Mouse (Mus musculus) bone marrow macrophage, adult 2 months (primary cell): ENCODE measurements at regions not wholly inside any gene's neighbourhood (a gene's known extent, or its start where the extent isn't known, plus 50 kb on each side); places are given as distances from the start of the nearest gene placed in this dataset.

ENCODE experiments used
- H3K27ac ChIP-seq: 2 replicates; pipeline ENCODE4 v1.5.1; 2012; ENCODE audit warnings: low read depth, low read length; ENCODE audit not compliant: insufficient read depth
- H3K4me1 ChIP-seq: 2 replicates; pipeline ENCODE4 v1.6.1; 2012; ENCODE audit warnings: low read length; ENCODE audit not compliant: control insufficient read depth, insufficient read depth
- H3K4me3 ChIP-seq: 2 replicates; pipeline ENCODE4 v1.5.1; 2012; ENCODE audit warnings: mild to moderate bottlenecking, low read length, moderate library complexity; ENCODE audit not compliant: insufficient read depth
- CTCF ChIP-seq: IDR thresholded peaks from 2 replicates; pipeline ENCODE4 v1.5.1; 2012; ENCODE audit warnings: low read depth, mild to moderate bottlenecking, low read length, moderate library complexity
- POLR2A ChIP-seq: IDR thresholded peaks from 2 replicates; pipeline ENCODE4 v1.6.1; 2012; ENCODE audit warnings: mild to moderate bottlenecking, low read depth, low read length, borderline replicate concordance

DNA sequence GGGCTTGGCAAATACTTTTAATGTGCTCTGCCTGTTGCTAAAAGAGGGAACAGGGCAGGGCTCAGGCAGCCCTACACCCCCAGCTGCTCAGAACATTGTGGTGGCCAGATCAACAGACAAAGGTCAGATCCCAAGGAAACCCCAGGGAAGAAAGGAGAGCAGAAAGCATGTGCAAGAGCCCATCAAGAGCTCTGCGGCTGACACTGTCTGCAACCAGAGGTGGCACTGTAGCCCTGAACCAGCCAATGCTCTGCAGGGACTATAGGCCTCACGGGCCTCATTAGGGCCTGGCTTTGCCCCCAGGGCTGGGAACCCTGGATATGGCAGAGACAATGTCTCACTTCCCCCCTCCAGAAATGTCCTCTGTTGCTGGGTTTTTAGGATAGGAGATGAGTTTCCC, 93.8 kb downstream of the 1810010D01Rik start:
- no peak for TF ChIP-seq POLR2A
- TF ChIP-seq CTCF: no peak
- Histone ChIP-seq H3K27ac (no peak overlapping the region), H3K4me1 (peaks cover 43% of the 10 kb centered on the region)

DNA sequence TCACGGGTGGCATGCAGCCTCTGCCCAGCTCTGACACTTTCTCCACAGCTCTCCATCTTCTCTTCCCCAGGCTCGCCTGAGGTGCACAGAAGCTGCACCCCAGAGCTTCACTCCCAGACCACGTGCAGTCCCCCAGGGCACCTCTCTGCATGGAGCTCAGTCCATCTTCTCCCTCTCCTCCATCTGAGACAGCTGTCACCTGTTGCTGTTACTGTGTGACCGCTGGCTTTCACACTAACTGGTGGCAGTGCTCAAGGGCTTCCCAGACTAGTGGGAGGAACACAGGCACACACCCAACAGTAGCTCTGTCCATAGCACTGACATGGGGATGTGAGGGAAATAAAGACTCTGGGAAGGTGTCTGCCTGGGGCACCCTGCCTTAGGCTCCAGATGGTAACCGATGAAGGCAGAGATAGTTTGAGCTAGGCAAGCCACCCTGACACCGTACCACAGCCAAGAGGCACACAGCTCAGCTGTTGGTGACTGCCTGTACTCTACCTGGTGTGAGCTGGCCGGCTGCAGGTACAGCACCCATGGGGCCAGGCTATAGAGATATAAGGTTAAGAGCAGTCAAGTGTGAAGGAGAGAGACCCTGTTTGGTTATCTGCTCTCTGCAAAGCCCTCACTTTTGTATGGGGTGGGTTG, 94.9 kb downstream of the 1810010D01Rik start:
- H3K4me1 ChIP-seq: peaks cover 55% of the 10 kb centered on the region
- no peak overlapping the region for H3K4me3 ChIP-seq
- TF ChIP-seq POLR2A (no peak), CTCF (no peak)
- H3K27ac ChIP-seq: peak overlapping the region; percentile 93

More for the DNA sequence above, 93.8 kb downstream of the 1810010D01Rik start:
- H3K4me3 ChIP-seq: no peak overlapping the region

DNA sequence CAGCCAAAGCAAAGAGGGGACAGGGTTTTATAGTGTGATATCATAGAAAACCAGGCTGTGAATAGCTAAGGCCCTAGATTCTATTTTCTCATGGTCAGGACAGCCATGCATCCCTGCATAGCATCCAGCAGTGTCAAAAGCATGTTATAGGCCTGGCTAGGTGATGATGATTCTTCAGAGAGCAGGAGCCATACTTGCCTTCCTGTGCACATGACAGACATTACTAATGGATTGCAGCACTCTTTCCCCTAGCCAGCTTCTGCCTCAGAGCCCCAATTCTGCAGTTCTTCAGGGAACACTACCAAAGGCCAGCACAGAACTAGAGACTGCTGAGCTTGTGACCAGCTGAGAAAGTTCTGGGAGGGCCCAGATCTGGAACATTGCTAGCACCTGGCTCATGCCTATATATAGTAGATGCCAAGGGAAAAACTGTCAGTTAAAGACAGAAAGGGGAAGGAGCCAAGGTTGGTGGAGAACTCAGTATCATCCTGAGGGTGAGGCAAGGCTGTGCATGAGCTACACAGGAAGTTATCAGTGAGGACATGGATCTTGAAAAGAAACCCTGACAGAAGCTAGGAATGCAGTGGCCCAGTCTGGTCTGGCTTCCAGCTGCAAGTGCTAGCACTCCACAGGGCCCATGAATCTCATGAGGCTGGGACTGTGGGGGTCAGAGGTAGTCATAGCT, 95.6 kb downstream of the 1810010D01Rik start:
- TF ChIP-seq CTCF (no peak), POLR2A (no peak)
- peaks cover 61% of the 10 kb centered on the region for H3K4me1 ChIP-seq
- peak overlapping the region; percentile 93 for H3K27ac ChIP-seq
- H3K4me3 ChIP-seq: peak overlapping the region; percentile 42

DNA sequence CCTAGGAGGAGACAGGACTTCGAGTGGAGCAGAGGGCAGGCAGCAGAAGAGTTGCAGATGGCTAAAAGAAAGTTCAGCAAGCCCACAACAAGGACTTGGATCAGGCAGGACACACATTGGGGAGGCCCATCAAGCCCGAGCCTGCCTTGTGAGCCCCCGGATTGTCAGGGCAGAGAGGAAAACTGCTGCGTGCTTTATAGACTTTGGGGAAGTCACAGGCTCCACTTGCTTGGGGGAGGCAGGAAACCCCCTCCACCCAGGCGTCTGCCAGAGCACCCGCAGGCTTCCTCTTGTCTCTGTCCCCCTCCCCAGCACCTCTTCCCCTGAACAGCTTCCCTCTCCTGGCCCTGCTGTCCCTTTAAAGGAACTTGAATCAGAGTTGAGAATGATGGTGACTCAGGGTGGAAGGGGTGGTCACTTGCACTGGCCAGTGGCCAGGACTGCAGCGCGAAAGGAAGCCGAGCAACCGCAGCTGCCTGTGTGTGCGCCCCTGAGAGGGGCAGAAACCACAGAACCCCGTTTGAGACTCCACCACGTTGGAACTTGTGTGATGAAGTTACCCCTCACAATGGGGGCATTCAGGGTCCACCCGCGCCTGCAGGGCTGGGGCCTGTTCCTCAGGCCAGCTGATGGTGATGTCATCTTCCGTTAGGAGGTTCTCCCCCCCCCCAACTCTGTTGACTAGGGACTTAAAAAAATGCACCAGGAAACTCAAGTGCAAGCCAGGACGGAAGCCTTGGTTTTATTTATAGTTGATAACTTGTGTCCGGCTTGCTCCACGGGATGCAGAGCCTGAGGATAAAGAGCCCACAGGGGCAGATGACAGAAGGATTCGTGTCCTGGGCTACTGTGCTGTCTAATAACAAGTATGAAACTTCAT, 96.4 kb downstream of the 1810010D01Rik start:
- TF ChIP-seq POLR2A (no peak), CTCF (no peak)
- Histone ChIP-seq H3K4me3 (peak overlapping the region; percentile 56), H3K27ac (peak overlapping the region; percentile 93), H3K4me1 (peaks cover 68% of the 10 kb centered on the region)

DNA sequence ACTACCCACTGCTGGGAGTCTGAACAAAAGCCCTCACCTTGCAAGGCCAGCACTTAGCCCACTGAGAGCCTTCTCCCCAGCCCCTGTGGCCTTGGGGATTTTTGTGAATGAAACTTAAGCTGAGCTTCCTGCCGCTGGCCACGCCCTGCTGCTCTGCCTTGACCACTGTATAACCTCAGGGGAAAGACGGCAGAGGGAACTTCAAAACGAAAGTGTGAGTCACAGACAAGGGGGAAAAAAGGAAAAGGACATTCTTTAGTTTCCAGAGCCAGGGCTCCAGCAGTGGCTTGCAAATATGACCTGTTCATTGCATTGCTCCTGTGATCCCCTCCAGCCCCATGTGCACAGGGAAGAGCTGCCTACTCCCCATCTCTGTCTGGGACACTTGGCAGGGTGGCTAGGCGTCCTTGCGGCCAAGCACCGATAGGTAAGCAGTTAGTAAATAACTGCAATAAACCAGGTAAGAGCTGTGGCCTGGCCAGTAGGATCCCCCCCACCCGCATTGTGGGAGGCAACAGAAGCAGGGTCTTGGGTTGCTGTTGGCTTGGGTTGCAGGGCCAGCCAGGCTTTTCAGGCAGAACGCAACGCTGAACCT, 97.2 kb downstream of the 1810010D01Rik start:
- Histone ChIP-seq H3K4me1 (peaks cover 75% of the 10 kb centered on the region), H3K27ac (peak overlapping the region; percentile 93), H3K4me3 (peak overlapping the region; percentile 56)
- no peak for TF ChIP-seq CTCF
- no peak for TF ChIP-seq POLR2A

DNA sequence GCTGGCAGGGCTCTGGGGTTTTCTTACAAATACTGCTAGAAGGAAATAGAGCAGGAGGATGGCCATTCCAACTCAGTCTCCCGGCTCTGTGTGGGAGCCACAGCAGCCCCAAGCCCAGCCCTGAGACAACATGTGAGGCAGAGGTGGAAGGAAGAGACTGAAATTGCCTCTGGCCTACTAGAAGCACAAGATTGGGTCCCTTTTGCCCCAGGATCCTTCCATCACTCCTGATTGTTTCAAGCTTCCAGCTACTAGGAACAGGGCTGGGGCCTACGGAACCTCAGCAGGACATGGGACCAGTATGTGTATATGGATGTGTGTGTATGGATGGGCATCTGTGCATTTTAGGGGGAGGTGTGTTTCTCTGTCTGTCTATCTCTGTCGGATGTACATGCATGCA, 97.9 kb downstream of the 1810010D01Rik start:
- TF ChIP-seq CTCF (no peak), POLR2A (no peak)
- H3K27ac ChIP-seq: peak overlapping the region; percentile 54
- H3K4me1 ChIP-seq: peaks cover 82% of the 10 kb centered on the region
- no peak overlapping the region for H3K4me3 ChIP-seq

DNA sequence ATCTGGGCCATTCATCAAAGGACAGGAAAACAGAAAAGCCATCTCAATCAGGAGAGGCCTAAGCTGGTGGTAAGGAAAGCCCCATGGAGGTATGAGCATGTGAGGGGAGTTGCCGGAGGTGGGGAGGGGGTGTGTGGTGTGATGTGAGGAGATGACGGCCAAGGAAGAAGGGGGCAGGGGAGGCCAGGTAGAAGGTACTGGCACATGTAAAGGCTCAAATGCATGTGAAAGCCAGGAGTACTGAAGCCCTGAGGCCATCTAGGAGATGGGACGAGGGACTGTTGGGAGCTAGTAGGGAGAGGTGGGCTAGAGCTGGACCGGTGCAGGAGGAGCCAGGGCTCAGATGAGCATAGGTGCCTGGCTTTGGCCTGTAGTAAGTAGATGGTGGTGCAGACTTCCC, 98.4 kb downstream of the 1810010D01Rik start:
- H3K27ac ChIP-seq: no peak overlapping the region
- peaks cover 86% of the 10 kb centered on the region for H3K4me1 ChIP-seq
- no peak overlapping the region for H3K4me3 ChIP-seq
- TF ChIP-seq CTCF: no peak
- no peak for TF ChIP-seq POLR2A

DNA sequence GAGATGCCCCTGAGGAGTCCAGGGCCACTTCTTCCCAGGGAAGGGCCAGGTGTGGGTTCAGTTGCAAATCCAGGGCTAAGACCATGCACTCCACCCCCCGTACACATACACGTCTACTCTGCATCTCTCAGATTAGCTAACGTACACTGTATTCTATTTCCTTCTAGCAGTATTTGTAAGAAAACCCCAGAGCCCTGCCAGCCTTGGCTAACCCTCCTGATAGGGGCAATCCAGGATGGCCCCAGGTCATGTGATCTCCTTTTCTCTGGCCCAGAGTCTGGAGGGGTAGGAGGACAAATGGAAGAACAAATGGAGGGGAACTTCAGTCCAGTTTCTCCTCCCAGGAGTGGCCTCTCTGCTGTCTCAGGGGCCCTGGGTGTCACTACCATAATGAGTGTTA, 98.9 kb downstream of the 1810010D01Rik start:
- Histone ChIP-seq H3K4me3 (no peak overlapping the region), H3K27ac (no peak overlapping the region), H3K4me1 (peaks cover 84% of the 10 kb centered on the region)
- no peak for TF ChIP-seq POLR2A
- no peak for TF ChIP-seq CTCF

DNA sequence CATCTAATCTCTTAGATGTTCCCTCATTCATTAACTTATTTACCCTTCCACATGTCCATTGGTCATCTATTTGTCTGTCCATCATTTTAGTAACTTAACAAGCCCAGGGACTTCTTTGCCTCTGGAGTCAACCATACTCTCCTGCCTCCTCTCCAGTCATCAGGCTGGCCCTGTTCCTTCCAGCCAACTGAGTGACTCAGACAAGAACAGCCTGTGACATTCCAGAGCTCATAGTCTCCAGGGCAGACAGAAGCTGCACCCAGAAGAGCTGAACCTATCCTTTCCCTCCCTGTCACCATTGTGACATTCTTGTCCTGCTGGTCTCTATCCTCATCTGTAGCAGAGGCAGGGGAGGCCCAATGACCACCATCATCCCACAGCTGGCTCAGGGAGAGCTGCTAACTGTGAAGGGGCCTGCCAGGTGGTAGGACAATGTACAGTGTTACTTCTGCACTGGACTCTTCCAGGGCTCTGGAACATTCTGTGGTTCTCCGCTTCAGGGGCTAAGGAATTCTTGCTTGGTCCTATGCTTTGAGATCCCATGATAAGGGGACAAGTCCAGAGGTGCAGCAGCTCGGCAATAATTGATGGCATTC, 100.2 kb downstream of the 1810010D01Rik start:
- no peak overlapping the region for H3K4me3 ChIP-seq
- H3K27ac ChIP-seq: no peak overlapping the region
- TF ChIP-seq POLR2A (no peak), CTCF (no peak)
- peaks cover 71% of the 10 kb centered on the region for H3K4me1 ChIP-seq

DNA sequence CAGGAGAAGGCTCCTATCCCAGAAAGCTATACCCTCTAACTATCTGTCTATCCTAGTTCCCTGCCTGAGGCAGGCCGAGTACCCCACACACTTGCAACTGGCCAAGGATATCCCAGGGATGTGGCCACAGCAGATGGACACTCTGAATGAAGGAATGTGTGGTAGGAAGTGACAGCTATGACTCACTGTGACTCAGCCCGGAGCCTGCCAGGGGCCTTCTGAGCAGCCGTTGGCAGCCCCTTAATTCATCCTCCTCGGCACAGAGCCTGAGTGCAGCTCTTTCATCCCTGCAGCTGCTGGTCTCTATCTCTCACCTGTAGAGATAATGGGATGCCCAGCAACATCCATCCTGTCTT, 101.4 kb downstream of the 1810010D01Rik start:
- Histone ChIP-seq H3K4me1 (peaks cover 71% of the 10 kb centered on the region), H3K27ac (peak overlapping the region; percentile 30), H3K4me3 (no peak overlapping the region)
- TF ChIP-seq POLR2A (no peak), CTCF (no peak)
